Mouse (Mus musculus): ENCODE measurements around the gene Shisa6. TPM values are rescaled to one million over a fixed set of nuclear protein-coding genes. Genes with fewer than 3 reads are reported as not detected.

Shisa6 gene
- 0.12 and 0.36 TPM in 2 replicates for polyA plus RNA-seq (2016; fragmentation: Nextera tagmentation; extraction: Ambion mirVana)

DNA sequence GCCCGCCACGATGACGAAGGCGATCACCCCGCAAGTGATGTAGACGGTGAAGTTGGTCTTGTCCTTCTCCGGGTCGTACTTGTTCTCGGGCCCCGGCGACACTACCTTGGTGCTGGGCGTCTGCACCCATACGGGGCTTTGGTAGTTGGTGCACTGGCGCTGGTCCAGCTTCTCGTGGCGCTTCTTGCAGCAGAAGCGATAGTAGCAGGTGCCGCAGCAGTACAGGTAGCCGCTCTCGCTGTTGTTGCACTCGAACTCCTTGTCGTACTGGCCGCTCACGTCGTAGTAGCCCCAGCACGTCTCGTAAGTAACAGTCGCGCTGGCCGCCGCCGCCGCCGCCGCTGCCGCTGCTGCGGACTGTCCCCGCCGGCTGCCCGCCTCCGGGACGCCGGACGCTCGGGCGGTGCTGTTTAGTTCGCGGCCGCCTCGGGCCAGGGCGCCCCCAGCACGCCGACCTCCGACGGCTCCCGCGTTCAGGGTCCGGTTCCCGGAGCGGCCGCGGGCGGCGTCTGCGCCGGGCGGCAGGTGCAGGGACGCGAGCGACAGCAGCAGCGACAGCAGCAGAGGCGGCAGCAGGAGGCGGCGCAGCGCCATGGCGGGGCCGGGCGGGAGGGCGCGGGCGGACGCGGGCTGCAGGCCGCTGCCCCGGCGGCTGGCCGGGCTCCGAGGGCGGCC is at the start of gene Shisa6:
Shisa6 (minus strand) TSS at position 594 of the 675 bp plus-strand sequence.
- peak within 1 kb of the TSS; percentile 51 for H3K4me3 ChIP-seq
- peaks cover 9% of the 10 kb centered on the region; the same call in 1 of the 2 replicates for H3K4me1 ChIP-seq
- peaks cover 83% of the 10 kb centered on the region for H3K27me3 ChIP-seq
- H3K9me3 ChIP-seq = no peaks in the 10 kb centered on the region
- ATAC-seq (ENCODE audit: insufficient number of reproducible peaks, insufficient read depth, low FRiP score, low TSS enrichment) = 0 out of 2 replicates have a peak, but pooled peaks have one; percentile 11
- no peaks in the 10 kb centered on the region for H3K36me3 ChIP-seq
- peak within 1 kb of the TSS; percentile 28 for H3K9ac ChIP-seq
- H3K27ac ChIP-seq = no peak within 1 kb of the TSS
- peak within 1 kb of the TSS; percentile 83 for H3K4me2 ChIP-seq (replicated peaks)
- under 1% methylated on average over 65 of the region's 89 CpGs for WGBS

DNA sequence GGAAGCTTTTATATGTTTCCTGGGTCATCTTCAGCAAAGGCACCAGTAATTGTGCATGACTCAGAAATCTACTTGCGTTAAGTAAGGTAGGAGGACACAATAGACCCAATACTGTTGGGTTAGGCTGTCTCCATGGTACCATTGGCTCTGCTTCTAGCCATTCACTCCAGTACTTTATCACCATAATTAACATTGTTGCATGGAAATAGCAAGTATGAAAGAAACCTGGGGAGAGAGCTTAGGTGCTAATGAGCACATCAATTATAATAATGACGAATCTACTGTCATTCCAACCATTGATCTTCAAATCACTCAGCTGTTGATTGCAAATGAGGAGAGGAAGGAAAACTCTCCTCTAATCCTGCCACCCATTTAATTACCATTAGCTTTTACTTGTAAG is 48.1 kb upstream of the Shisa6 start:
- no peaks in the 10 kb centered on the region for H3K9me3 ChIP-seq
- H3K27me3 ChIP-seq = 0 out of 2 replicates have a peak, but pooled peaks cover 5% of the 10 kb centered on the region
- WGBS = 31% methylated on average over 2 of the region's 2 CpGs
- H3K27ac ChIP-seq = no peak overlapping the region
- no peak overlapping the region for H3K4me3 ChIP-seq
- H3K4me1 ChIP-seq = no peaks in the 10 kb centered on the region
- no peak for ATAC-seq (ENCODE audit: insufficient number of reproducible peaks, insufficient read depth, low FRiP score, low TSS enrichment)
- no peaks in the 10 kb centered on the region for H3K36me3 ChIP-seq
- no peak overlapping the region for H3K4me2 ChIP-seq (replicated peaks)
- no peak overlapping the region for H3K9ac ChIP-seq

GRCm38 (mm10) chr11:66569045-66569444 is 43.3 kb upstream of the Shisa6 start:
- H3K27me3 ChIP-seq = peaks cover 27% of the 10 kb centered on the region
- H3K9me3 ChIP-seq = no peaks in the 10 kb centered on the region
- H3K27ac ChIP-seq = no peak overlapping the region
- H3K36me3 ChIP-seq = no peaks in the 10 kb centered on the region
- no peaks in the 10 kb centered on the region for H3K4me1 ChIP-seq
- WGBS = 75% methylated on average over 4 of the region's 4 CpGs
- no peak overlapping the region for H3K4me3 ChIP-seq
- no peak overlapping the region for H3K4me2 ChIP-seq (replicated peaks)
- ATAC-seq (ENCODE audit: insufficient number of reproducible peaks, insufficient read depth, low FRiP score, low TSS enrichment) = no peak
- no peak overlapping the region for H3K9ac ChIP-seq

DNA sequence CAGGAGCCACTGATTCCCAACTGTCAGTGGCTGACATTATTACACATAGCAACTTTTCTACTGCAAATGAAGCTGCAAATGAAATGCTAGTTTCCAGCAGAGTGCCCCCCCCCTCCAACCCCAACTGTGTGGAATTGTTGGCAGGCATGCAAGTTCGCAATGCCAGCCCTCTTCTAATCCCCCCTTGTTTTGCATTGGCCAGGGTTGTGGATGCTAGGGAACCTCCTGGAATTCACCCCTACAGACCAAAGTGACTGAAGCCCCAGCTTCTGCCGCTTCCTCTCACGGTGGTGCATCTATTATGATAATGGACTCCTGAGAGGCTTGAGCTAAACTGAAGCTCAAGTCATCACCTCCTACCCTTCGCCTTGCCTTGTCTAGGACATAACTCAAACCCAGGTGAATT is 42.6 kb upstream of the Shisa6 start:
- Histone ChIP-seq H3K9me3 (no peaks in the 10 kb centered on the region), H3K4me3 (no peak overlapping the region), H3K4me2 (replicated peaks) (no peak overlapping the region), H3K9ac (no peak overlapping the region), H3K27ac (no peak overlapping the region), H3K36me3 (no peaks in the 10 kb centered on the region), H3K4me1 (no peaks in the 10 kb centered on the region), H3K27me3 (peaks cover 27% of the 10 kb centered on the region)
- ATAC-seq (ENCODE audit: insufficient number of reproducible peaks, insufficient read depth, low FRiP score, low TSS enrichment) = no peak
- 24% methylated on average over 4 of the region's 4 CpGs for WGBS

DNA sequence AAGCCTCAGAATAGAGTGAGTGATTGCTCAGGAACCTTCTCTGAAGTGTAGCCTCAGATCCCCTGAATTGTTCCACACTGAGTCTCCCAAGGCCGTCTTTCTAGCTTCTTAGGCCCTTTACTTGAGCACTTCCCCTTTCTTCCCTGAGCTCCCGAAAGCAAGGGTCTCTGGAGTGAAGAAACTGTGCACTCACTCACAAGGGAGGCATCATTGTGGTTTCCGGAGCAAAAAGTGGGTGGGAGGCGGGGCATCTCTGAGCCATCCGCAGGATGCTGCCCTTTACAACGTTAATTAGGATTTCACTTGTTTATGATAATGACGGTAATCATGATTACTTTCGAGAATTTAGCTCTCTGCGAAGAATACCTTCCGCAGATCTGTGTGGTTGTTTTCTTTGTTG is 41.6 kb upstream of the Shisa6 start:
- Histone ChIP-seq H3K36me3 (no peaks in the 10 kb centered on the region), H3K27ac (no peak overlapping the region), H3K4me1 (no peaks in the 10 kb centered on the region), H3K27me3 (peaks cover 27% of the 10 kb centered on the region), H3K9ac (no peak overlapping the region), H3K4me3 (no peak overlapping the region), H3K4me2 (replicated peaks) (peak overlapping the region; percentile 10; the same call in 1 of the 2 replicates), H3K9me3 (no peaks in the 10 kb centered on the region)
- no peak for ATAC-seq (ENCODE audit: insufficient number of reproducible peaks, insufficient read depth, low FRiP score, low TSS enrichment)
- 6% methylated on average over 10 of the region's 10 CpGs for WGBS

DNA sequence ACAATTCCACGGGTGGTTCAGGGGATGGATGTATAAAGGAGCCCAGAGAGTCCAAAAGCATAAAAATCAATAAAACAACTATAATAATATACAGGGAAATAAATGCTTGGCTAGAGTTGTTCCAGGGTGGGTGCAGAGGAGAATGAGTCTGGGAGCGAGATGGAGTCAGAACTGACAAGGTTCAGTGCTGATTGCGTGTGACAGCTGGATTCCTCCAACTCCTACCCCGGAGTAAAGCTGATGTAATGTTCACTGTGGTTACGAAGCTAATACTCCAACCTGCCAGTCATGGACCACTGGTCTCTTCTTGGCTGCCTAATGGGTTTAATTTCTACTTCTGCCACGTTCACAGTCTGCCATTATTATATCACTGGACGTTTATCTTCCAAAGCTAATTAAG is 36.5 kb upstream of the Shisa6 start:
- Histone ChIP-seq H3K36me3 (no peaks in the 10 kb centered on the region), H3K4me1 (no peaks in the 10 kb centered on the region), H3K27ac (no peak overlapping the region), H3K4me2 (replicated peaks) (no peak overlapping the region), H3K4me3 (no peak overlapping the region), H3K27me3 (peaks cover 7% of the 10 kb centered on the region), H3K9me3 (no peaks in the 10 kb centered on the region), H3K9ac (no peak overlapping the region)
- ATAC-seq (ENCODE audit: insufficient number of reproducible peaks, insufficient read depth, low FRiP score, low TSS enrichment) = no peak
- 68% methylated on average over 7 of the region's 7 CpGs for WGBS

DNA sequence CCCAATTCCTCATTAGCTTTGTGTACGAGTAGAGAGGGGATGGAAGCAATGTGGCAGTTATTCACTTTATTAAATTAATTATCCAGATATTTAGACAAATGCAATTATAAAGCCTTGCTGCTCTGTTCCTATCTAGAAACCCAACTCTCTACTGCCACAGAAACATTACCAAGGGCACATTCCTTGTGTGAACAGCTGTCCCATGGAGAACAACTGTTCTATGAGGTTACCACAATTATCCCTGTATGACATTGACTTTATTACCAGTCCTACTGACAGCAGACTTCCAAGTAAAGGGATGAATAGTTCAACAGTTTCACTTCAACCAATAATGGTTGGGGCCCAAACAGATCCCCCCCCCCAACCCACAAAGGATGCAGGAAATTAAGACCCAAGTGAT is 12.1 kb upstream of the Shisa6 start:
- Histone ChIP-seq H3K4me3 (no peak overlapping the region), H3K9ac (no peak overlapping the region), H3K9me3 (no peaks in the 10 kb centered on the region), H3K27ac (no peak overlapping the region), H3K4me1 (no peaks in the 10 kb centered on the region), H3K4me2 (replicated peaks) (no peak overlapping the region), H3K27me3 (no peaks in the 10 kb centered on the region), H3K36me3 (no peaks in the 10 kb centered on the region)
- WGBS = 66% methylated on average over 1 of the region's 1 CpGs
- ATAC-seq (ENCODE audit: insufficient number of reproducible peaks, insufficient read depth, low FRiP score, low TSS enrichment) = no peak

GRCm38 (mm10) chr11:66535866-66536265 is 10.1 kb upstream of the Shisa6 start:
- WGBS = 49% methylated on average over 9 of the region's 9 CpGs
- no peaks in the 10 kb centered on the region for H3K4me1 ChIP-seq
- no peak overlapping the region for H3K27ac ChIP-seq

GRCm38 (mm10) chr11:66535156-66535555 is 9.4 kb upstream of the Shisa6 start:
- WGBS = 51% methylated on average over 4 of the region's 4 CpGs
- Histone ChIP-seq H3K4me1 (no peaks in the 10 kb centered on the region), H3K4me3 (no peak overlapping the region), H3K4me2 (replicated peaks) (no peak overlapping the region), H3K9ac (no peak overlapping the region), H3K27me3 (0 out of 2 replicates have a peak, but pooled peaks cover 1% of the 10 kb centered on the region), H3K36me3 (no peaks in the 10 kb centered on the region), H3K9me3 (no peaks in the 10 kb centered on the region), H3K27ac (no peak overlapping the region)
- ATAC-seq (ENCODE audit: insufficient number of reproducible peaks, insufficient read depth, low FRiP score, low TSS enrichment) = no peak

More at GRCm38 (mm10) chr11:66535866-66536265, 10.1 kb upstream of the Shisa6 start:
- H3K9me3 ChIP-seq = no peaks in the 10 kb centered on the region
- H3K36me3 ChIP-seq = no peaks in the 10 kb centered on the region
- no peak overlapping the region for H3K9ac ChIP-seq
- H3K4me2 ChIP-seq (replicated peaks) = no peak overlapping the region
- no peak for ATAC-seq (ENCODE audit: insufficient number of reproducible peaks, insufficient read depth, low FRiP score, low TSS enrichment)
- no peak overlapping the region for H3K4me3 ChIP-seq
- no peaks in the 10 kb centered on the region for H3K27me3 ChIP-seq

GRCm38 (mm10) chr11:66534291-66534690 is 8.5 kb upstream of the Shisa6 start:
- no peak overlapping the region for H3K9ac ChIP-seq
- 79% methylated on average over 4 of the region's 4 CpGs for WGBS
- no peak overlapping the region for H3K4me3 ChIP-seq
- ATAC-seq (ENCODE audit: insufficient number of reproducible peaks, insufficient read depth, low FRiP score, low TSS enrichment) = no peak
- no peak overlapping the region for H3K27ac ChIP-seq
- H3K36me3 ChIP-seq = no peaks in the 10 kb centered on the region
- H3K9me3 ChIP-seq = no peaks in the 10 kb centered on the region
- no peak overlapping the region for H3K4me2 ChIP-seq (replicated peaks)
- H3K27me3 ChIP-seq = peaks cover 8% of the 10 kb centered on the region
- no peaks in the 10 kb centered on the region for H3K4me1 ChIP-seq

- ATAC-seq (ENCODE audit: insufficient number of reproducible peaks, insufficient read depth, low FRiP score, low TSS enrichment) = no peak
- no peak overlapping the region for H3K4me2 ChIP-seq (replicated peaks)
- H3K27me3 ChIP-seq = peaks cover 68% of the 10 kb centered on the region
Observed at GRCm38 (mm10) chr11:66528146-66528545, 2.4 kb upstream of the Shisa6 start.

GRCm38 (mm10) chr11:66527343-66527742 is 1.6 kb upstream of the Shisa6 start:
- H3K27ac ChIP-seq = no peak overlapping the region
- peaks cover 76% of the 10 kb centered on the region for H3K27me3 ChIP-seq
- H3K4me2 ChIP-seq (replicated peaks) = no peak overlapping the region
- H3K9me3 ChIP-seq = no peaks in the 10 kb centered on the region
- ATAC-seq (ENCODE audit: insufficient number of reproducible peaks, insufficient read depth, low FRiP score, low TSS enrichment) = no peak
- 4% methylated on average over 5 of the region's 5 CpGs for WGBS
- no peak overlapping the region for H3K4me3 ChIP-seq
- no peaks in the 10 kb centered on the region for H3K36me3 ChIP-seq
- H3K4me1 ChIP-seq = peaks cover 9% of the 10 kb centered on the region; the same call in 1 of the 2 replicates
- H3K9ac ChIP-seq = no peak overlapping the region

More at GRCm38 (mm10) chr11:66528146-66528545, 2.4 kb upstream of the Shisa6 start:
- H3K4me3 ChIP-seq = no peak overlapping the region
- H3K27ac ChIP-seq = no peak overlapping the region
- no peak overlapping the region for H3K9ac ChIP-seq
- no peaks in the 10 kb centered on the region for H3K9me3 ChIP-seq
- H3K36me3 ChIP-seq = no peaks in the 10 kb centered on the region
- peaks cover 9% of the 10 kb centered on the region; the same call in 1 of the 2 replicates for H3K4me1 ChIP-seq

Data from embryonic facial prominence, embryonic 12.5 days (tissue).